Mouse (Mus musculus): Measurements from ENCODE around the gene Hbp1.

Hbp1 gene

GRCm38 (mm10) chr12:31949759-31950658 is at the start of gene Hbp1:
TSS of gene Hbp1 (minus strand) at chr12:31950535.
- DNase-seq (ENCODE audit: low read depth): peak; percentile 100

GRCm38 (mm10) chr12:31998706-31999105 is 48.4 kb upstream of the Hbp1 start:
- DNase-seq (ENCODE audit: low read depth): no peak

- DNase-seq (ENCODE audit: low read depth): no peak
These were observed 47.1 kb upstream of the Hbp1 start for GRCm38 (mm10) chr12:31997328-31997878.

DNA sequence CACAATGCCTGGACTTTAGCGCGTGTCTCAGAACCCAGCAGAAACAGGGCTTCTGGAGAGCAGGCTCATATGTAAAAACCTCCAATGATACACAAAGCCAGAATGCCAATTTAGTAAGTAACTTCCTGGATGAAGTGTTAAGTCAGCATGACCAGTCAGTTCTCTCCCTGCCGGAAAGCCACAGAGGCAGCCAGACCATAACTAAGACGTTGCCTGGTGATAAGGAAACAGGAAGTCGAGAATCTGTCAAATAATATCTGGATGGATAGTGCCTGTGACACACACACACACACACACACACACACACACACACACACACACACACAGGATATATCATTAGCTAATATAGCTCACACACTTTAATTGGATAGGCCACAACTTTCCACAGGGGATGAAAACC is 46.5 kb upstream of the Hbp1 start:
- no peak for DNase-seq (ENCODE audit: low read depth)

DNA sequence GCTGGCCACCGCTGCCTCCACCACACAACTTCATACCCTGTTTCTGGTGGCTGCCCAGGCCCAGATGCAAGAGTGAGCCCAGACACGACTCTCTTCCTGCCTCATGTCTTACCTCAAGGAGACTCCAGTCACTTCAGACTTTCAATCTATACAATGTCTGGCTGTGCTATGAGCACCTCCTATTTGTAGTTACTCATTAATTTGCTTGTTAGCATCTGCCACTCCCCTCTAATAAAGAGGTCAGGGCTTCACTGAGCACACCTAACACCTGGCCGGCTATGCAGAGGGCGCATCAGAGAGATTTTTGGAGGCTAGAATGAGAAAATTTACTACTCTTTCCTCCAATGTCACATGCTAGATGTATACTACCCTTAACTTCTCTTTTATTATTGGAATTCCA is 40.2 kb upstream of the Hbp1 start:
- DNase-seq (ENCODE audit: low read depth): no peak

GRCm38 (mm10) chr12:31989726-31990125 is 39.4 kb upstream of the Hbp1 start:
- no peak for DNase-seq (ENCODE audit: low read depth)

GRCm38 (mm10) chr12:31986463-31986862 is 36.1 kb upstream of the Hbp1 start:
- DNase-seq (ENCODE audit: low read depth): no peak

- DNase-seq (ENCODE audit: low read depth): no peak
These were observed 35.4 kb upstream of the Hbp1 start for GRCm38 (mm10) chr12:31985738-31986137.

DNA sequence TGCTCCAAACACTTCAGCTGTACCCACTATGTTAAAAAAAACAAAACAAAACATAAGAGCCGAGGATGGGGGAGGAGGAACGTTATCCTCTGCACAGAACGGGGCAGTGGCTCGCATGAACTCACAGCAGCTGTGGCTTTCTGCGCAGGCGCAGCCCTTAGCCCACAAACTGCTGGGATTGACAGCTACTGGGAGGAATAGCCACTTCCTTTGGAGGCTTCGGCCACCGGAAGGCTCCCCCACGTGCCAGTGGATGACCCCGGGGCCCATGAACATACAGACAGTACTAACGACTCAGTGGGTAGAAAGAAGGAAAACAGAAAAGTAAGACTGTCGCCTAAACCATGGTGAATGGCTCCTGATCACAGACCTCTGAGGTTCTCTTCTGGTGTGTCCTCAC is 34.3 kb upstream of the Hbp1 start:
- DNase-seq (ENCODE audit: low read depth): no peak

DNA sequence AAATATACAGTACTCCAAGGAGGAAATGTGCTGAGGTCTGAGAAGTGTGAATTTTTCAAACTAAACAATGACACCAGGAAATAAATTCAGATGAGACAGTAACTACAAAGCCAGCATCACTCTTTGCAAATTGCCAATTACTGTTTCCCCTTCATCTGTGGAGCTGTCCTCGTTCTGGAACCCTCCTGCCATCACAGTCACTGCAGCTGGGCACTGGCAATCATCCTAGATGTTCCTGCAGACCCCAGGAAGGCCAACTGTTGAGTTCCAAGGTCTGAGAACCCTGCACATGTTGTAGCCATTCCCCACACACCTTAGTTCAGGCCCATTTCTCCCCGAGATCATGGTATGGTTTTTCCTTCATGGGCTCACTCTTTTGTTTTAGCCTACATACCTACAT is 33.9 kb upstream of the Hbp1 start:
- no peak for DNase-seq (ENCODE audit: low read depth)

- no peak for DNase-seq (ENCODE audit: low read depth)
These were observed 33.4 kb upstream of the Hbp1 start for GRCm38 (mm10) chr12:31983769-31984168.

DNA sequence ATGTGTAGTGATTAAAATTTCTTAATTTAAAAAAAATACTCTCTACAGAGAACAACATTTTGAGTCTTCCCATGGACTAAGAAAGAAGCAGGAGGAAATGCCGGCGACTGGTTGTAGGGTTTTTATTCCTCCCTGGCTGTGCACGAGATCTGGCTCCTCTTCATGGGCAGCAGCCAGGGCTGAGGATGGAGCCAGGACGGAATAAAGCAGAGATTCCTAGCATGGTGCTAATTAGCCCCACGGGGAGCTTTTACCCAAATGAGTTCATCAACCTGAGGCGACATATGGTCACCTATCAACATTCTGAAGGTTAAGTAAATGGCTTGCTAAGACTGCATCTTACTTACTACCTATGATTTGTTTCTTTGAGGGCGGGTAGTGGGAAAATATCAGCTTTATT is 32.9 kb upstream of the Hbp1 start:
- no peak for DNase-seq (ENCODE audit: low read depth)

DNA sequence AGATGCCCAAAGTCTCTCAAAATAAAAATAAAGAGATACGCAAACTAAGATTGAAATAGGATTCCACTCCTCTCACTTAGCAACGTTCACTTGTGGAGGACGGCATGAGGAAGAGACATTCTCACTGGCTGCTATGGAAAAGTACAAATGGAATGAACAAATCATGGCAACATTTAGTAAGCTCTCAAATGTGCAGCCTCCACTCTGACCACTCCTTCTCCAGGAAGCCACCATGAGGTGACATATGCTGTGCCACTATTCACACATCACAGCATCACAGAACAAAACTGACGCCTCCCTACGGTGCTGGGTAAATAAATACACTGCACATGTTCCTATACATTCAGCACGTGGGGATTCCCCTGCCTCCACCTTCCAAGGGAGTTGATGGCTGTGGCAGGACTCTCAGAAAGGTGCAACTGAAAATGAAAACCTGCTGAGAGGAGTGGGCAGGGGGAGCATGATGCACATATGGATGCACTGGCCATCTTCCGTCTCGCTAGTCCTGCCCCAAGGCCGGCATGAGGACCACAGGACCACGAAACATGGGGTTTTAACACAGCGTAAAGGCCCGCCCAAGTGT is 27.4 kb upstream of the Hbp1 start:
- no peak for DNase-seq (ENCODE audit: low read depth)

GRCm38 (mm10) chr12:31976544-31976943 is 26.2 kb upstream of the Hbp1 start:
- DNase-seq (ENCODE audit: low read depth): no peak

- peak; percentile 51 for DNase-seq (ENCODE audit: low read depth)
These were observed 23.3 kb upstream of the Hbp1 start for GRCm38 (mm10) chr12:31973473-31974172.

DNA sequence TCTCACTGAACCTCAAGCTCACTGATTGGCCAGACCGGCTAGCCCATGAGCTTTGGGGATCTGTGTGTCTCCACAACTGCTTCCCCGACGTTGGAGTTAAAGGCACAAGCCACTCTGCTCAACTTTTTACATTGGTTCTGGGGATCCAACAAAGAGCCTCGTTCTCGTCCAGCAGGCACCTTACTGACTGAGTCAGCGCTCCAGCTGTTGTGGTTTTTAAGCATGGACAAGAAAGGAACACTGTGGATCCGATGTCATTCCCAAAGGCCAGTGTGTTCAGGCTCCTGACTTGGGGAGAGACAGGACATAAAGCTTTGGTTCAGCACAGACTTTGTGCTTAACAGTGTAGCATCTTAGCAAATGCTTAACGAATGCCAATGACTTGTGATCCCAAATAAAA is 21.2 kb upstream of the Hbp1 start:
- no peak for DNase-seq (ENCODE audit: low read depth)

DNA sequence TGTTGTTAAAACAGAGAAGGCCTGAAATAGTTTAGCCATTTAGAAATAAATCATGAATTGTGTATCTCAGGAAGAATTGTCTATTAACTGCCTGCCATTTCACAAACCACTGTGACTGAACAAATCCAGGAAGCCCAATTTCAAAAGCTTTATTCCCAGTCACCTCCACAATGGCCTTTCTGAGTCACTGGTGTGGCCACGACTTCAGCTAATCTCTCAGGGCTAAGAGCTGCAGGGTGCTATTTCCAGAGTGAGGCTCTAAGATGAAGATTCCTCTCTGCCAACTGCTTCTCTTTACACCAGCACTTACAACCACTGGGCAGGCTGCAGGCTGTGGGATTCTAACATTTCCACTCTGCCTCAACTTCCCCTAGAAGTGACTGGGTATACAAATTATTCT is 18.8 kb upstream of the Hbp1 start:
- DNase-seq (ENCODE audit: low read depth): no peak

GRCm38 (mm10) chr12:31967536-31967935 is 17.2 kb upstream of the Hbp1 start:
- peak; percentile 79 for DNase-seq (ENCODE audit: low read depth)

DNA sequence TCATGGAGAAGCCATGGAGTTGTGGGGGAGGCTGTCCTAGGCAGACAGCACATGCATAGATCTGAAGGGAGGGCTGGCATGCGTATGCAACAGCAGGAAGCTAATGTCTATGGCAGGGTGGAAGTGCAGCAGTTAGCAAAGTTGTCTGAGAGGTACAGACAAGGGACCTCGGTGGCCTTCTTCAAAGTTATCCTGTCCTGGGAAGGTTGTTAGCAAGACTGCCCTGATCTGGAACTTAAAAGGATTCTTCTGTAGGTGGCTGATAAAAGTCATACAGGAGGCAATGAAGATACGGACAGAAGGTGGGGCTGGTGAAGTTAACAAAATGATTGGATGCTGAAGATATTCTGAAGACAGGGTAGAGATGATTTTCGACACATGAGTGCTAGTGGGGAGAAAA is 16.1 kb upstream of the Hbp1 start:
- peak; percentile 64 for DNase-seq (ENCODE audit: low read depth)

GRCm38 (mm10) chr12:31965517-31966212 is 15.3 kb upstream of the Hbp1 start:
- no peak for DNase-seq (ENCODE audit: low read depth)

- no peak for DNase-seq (ENCODE audit: low read depth)
These were observed 13.7 kb upstream of the Hbp1 start for GRCm38 (mm10) chr12:31964074-31964473.

DNA sequence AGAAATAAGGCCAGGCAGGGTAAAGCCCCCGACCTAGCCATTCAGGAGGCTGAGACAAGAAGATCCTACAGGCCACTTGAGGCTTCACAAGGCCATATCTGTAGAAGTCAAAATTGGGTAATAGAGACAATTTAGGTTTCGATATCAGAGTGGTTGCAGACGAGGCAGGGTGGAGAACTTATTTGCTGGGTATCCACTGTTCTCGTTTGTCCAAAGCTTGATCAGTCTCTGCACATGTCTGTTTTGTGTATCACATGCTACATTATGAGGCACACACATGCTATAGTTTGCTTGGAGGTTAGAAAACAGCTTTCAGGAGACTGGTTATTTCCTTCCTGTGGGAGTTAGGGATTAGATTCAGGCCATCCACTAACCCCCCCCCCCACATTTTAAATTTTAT is 5.5 kb upstream of the Hbp1 start:
- DNase-seq (ENCODE audit: low read depth): no peak
